Mouse (Mus musculus): ENCODE results near the gene Hoxb5.

DNA sequence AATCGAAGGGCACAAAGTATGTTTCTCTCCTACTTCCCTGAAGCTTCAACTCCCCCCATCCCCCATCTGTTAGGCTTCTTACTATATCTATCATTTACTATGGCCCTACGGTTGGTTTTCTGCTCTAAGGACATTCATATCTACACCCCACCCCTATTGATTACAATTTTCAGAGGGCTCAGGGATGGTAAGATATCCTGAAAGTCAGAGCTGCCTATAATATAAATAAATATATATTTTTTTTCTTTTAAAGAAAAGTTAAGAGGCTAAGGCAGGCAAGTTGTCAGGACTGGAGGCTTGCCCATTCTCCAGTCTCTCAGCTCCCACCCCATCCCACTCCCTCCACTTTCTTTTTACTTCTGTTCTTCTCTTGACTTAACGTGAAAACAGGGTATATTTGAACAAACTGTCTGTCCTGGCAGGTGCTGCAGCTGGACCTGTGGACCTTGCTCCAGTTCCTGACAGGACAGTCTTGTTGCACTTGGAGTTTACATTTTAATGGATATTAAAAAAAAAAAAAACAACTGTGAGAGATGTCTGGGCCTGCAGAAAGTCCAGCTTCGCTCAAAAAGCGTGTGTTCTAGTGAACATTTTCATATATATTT, 43.9 kb downstream of the Hoxb5 start:
- TF ChIP-seq CTCF (IDR thresholded peaks at IDR 0.05; ENCODE audit: low read depth), result no peak
- no peak for TF ChIP-seq EP300 (optimal IDR thresholded peaks at IDR 0.05)

Measured in stomach, postnatal 0 days (tissue).